Mouse (Mus musculus) liver, embryonic 14.5 days (tissue): ENCODE measurements around the gene Arpp21. TPM values are rescaled to one million over a fixed set of nuclear protein-coding genes. Genes with fewer than 3 reads are reported as not detected.
"Not testable (repeated sequence)": the region's sequence is repeated elsewhere in the genome, so short reads cannot be mapped to it uniquely, and the experiment has no call there.

Source experiments
- ATAC-seq: fragments of 200-750 bp; cut with Nextera tagmentation; 2 replicates; pipeline ENCODE4 v1.8.0; 2017; ENCODE audit warnings: moderate number of reproducible peaks, mild to moderate bottlenecking, moderate library complexity; ENCODE audit not compliant: insufficient read depth
- DNase-seq, 3 experiments: peaks; one replicate each; pipeline ENCODE4 v3.0.0-alpha.2; 2012 to 2013; ENCODE audit warnings: low read depth in 3 of 3, low spot score in 3 of 3
- H3K27ac ChIP-seq: fragments of 300-500 bp; sonication (generic); 2 replicates; pipeline ENCODE4 v1.5.1; 2014; ENCODE audit warnings: moderate library complexity, mild to moderate bottlenecking, control low read depth, inconsistent platforms
- H3K27me3 ChIP-seq: fragments of 300-500 bp; sonication (generic); 2 replicates; pipeline ENCODE4 v1.6.1; 2014; ENCODE audit warnings: mild to moderate bottlenecking, low read length, moderate library complexity; ENCODE audit not compliant: control insufficient read depth, insufficient read depth
- H3K36me3 ChIP-seq: fragments of 300-500 bp; sonication (generic); replicated peaks from 2 replicates; pipeline ENCODE4 v1.6.1; 2014; ENCODE audit warnings: low read depth; ENCODE audit not compliant: control insufficient read depth, insufficient read depth
- H3K4me1 ChIP-seq, 2 experiments: fragments of 200-500 bp in 1 of 2; fragments of 300-500 bp in 1 of 2; sonication (generic) in 1 of 2; replicated peaks; 2 replicates each; pipeline ENCODE4 v1.6.1; 2012 to 2014; ENCODE audit warnings: antibody characterized with exemption in 1 of 2, inconsistent platforms in 1 of 2, low read length in 1 of 2; ENCODE audit not compliant: control insufficient read depth in 2 of 2, insufficient read depth in 2 of 2
- H3K4me2 ChIP-seq: fragments of 300-500 bp; sonication (generic); 2 replicates; pipeline ENCODE4 v1.6.1; 2014; ENCODE audit warnings: low read depth, mild to moderate bottlenecking, control low read depth, moderate library complexity
- H3K4me3 ChIP-seq, 2 experiments: fragments of 200-500 bp in 1 of 2; fragments of 300-500 bp in 1 of 2; sonication (generic) in 1 of 2; 2 replicates each; pipeline ENCODE4 v1.5.1; 2012 to 2014; ENCODE audit warnings: low read depth in 2 of 2, low read length in 2 of 2, mild to moderate bottlenecking in 2 of 2, control low read depth in 1 of 2, inconsistent platforms in 1 of 2, moderate library complexity in 1 of 2; ENCODE audit not compliant: insufficient read depth in 1 of 2
- H3K9ac ChIP-seq: fragments of 300-500 bp; sonication (generic); replicated peaks from 2 replicates; pipeline ENCODE4 v1.6.1; 2014; ENCODE audit warnings: mild to moderate bottlenecking, control low read depth, moderate library complexity
- H3K9me3 ChIP-seq: fragments of 300-500 bp; sonication (generic); 2 replicates; pipeline ENCODE4 v1.6.1; 2016; ENCODE audit warnings: low read length, mixed read lengths; ENCODE audit not compliant: control insufficient read depth
- CTCF ChIP-seq: IDR thresholded peaks from 2 replicates; pipeline ENCODE4 v1.5.1; 2016; ENCODE audit warnings: antibody characterized with exemption, low read depth, control low read depth
- EP300 ChIP-seq: IDR thresholded peaks from 2 replicates; pipeline ENCODE4 v1.6.1; 2016; ENCODE audit warnings: antibody characterized with exemption, low read depth
- WGBS: fragments of 180-500 bp; shearing (Covaris S2); extraction: QIAGEN DNeasy Blood & Tissue Kit; methylation state at CpG from one replicate; pipeline ENCODE4 v1.1.7; 2014; ENCODE audit not compliant: insufficient replicate concordance; 5-methylcytosine and 5-hydroxymethylcytosine counted together
- microRNA-seq: library from miRNA; unstranded; fragments of <30 nt; microRNA quantifications from one replicate; pipeline ENCODE4, GENCODE M21; 2016
- polyA plus RNA-seq, 2 experiments: library from polyadenylated mRNA; depleted of rRNA in 1 of 2; stranded (reverse) in 1 of 2; unstranded in 1 of 2; fragments of >200 nt; fragmentation: Nextera tagmentation in 1 of 2; extraction: Ambion mirVana in 1 of 2; gene quantifications; 2 replicates each; pipeline versions ENCODE4 v1.2.1 to v1.2.3; 2012 to 2014

Gene Arpp21
- polyA plus RNA-seq, 2 experiments: 0.36 to 0.42 TPM

- Histone ChIP-seq H3K27me3 (no peaks in the 10 kb centered on the region), H3K4me1 (no peaks in the 10 kb centered on the region), H3K4me3 (no peak overlapping the region), H3K9me3 (no peaks in the 10 kb centered on the region), H3K27ac (no peak overlapping the region), H3K9ac (no peak overlapping the region), H3K36me3 (no peaks in the 10 kb centered on the region), H3K4me2 (no peak overlapping the region)
- TF ChIP-seq CTCF: no peak
- TF ChIP-seq EP300: no peak
- ATAC-seq: no peak
- WGBS: 67% methylated on average over 9 of the region's 9 CpGs
- DNase-seq: no peak
These were observed 198.0 kb downstream of the Arpp21 start for GRCm38 (mm10) chr9:112037732-112038131.

DNA sequence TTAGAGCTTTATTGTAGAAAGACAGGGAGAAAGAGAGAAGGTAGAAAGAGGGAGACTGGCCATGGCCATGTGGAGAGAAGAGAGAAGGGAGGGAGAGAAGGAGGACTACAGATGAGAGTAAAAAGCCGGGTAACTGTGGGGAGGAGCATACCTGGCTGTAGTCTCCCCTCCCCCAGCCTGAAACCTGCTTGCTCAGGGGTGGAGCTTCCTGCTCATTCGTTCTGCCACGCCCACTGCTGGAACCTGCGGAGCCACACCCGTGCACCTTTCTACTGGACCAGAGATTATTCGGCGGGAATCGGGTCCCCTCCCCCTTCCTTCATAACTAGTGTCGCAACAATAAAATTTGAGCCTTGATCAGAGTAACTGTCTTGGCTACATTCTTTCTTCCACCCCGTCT is 201.9 kb downstream of the Arpp21 start:
- not testable (repeated sequence) for H3K4me3 ChIP-seq, H3K4me2 ChIP-seq, H3K27ac ChIP-seq, H3K36me3 ChIP-seq, H3K4me1 ChIP-seq, ATAC-seq, H3K9me3 ChIP-seq, H3K27me3 ChIP-seq, H3K9ac ChIP-seq, DNase-seq
- 15% methylated on average over 3 of the region's 10 CpGs for WGBS

DNA sequence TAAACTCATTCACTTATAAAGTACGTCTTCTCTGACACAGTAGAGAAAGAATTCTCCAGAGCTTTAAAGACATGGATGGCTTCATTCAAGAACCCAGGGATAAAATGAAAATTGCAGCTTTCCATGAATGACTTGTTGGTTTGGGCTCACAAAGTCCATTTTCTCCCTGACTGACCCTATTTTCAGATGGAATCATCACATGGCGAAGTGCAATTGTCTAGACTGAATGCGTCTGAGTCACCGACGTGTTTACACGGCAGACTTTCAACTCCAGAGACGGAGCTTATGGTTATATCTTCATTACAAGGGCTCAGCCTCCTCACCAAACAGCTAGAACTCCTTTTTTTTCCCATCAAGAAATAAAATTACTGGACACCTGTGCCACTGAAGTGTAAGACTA is 203.6 kb downstream of the Arpp21 start:
- Histone ChIP-seq H3K9me3 (no peaks in the 10 kb centered on the region), H3K27me3 (no peaks in the 10 kb centered on the region), H3K36me3 (no peaks in the 10 kb centered on the region), H3K4me3 (no peak overlapping the region), H3K9ac (no peak overlapping the region), H3K27ac (no peak overlapping the region), H3K4me1 (no peaks in the 10 kb centered on the region), H3K4me2 (no peak overlapping the region)
- 65% methylated on average over 7 of the region's 7 CpGs for WGBS
- DNase-seq (no peak), ATAC-seq (no peak)
- no peak for TF ChIP-seq CTCF
- TF ChIP-seq EP300: no peak

DNA sequence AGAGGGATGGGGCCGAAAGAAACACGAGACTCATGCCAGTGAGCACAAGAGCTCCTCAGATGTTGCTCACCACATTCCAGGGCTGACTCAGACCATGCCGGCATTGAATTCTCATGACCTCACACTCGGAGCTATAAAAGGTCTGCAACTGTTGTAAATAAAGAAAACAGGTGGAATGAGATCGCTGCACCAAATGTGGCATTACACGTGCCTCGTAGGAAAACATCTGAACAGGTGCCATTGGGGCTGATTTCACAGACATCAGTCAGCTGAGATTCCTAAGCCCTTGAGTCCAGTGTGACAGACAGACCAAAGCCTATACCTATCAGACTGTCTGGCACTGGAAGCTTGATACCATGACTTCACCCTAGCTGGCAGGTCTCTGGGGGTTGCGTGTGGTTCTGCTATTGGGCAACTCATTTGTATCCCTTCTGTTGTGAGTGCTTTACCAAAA is 212.1 kb downstream of the Arpp21 start:
- no peaks in the 10 kb centered on the region for H3K4me1 ChIP-seq
- DNase-seq (no peak), ATAC-seq (no peak)
- TF ChIP-seq CTCF (no peak), EP300 (no peak)
- no peaks in the 10 kb centered on the region for H3K27me3 ChIP-seq
- no peak overlapping the region for H3K9ac ChIP-seq
- no peaks in the 10 kb centered on the region for H3K9me3 ChIP-seq
- 70% methylated on average over 8 of the region's 8 CpGs for WGBS
- no peak overlapping the region for H3K4me3 ChIP-seq
- H3K27ac ChIP-seq: no peak overlapping the region
- no peaks in the 10 kb centered on the region for H3K36me3 ChIP-seq
- H3K4me2 ChIP-seq: no peak overlapping the region

DNA sequence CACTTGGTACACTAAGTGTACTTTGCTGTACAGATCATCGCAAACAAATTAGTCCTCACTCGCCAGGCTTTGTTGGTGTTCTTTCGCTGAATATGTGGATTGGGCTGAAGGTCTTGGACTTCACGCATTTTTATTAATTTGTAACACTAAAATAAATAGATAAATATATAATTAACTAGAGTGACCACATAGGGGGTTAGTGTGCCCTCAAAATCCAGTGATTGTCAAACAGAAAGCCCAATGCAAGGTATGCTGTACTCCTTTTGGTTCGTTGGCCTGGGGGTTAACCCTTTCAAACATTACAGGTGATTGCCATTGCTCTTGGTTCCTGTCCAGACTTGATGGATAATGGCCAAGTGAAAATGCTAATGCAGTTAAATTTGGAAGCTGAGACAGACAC is 212.6 kb downstream of the Arpp21 start:
- Histone ChIP-seq H3K27ac (no peak overlapping the region), H3K4me2 (no peak overlapping the region), H3K4me1 (no peaks in the 10 kb centered on the region), H3K9ac (no peak overlapping the region), H3K36me3 (no peaks in the 10 kb centered on the region), H3K9me3 (no peaks in the 10 kb centered on the region), H3K4me3 (no peak overlapping the region), H3K27me3 (no peaks in the 10 kb centered on the region)
- DNase-seq: no peak
- ATAC-seq: no peak
- TF ChIP-seq EP300: no peak
- no peak for TF ChIP-seq CTCF
- 78% methylated on average over 5 of the region's 5 CpGs for WGBS

Small RNA genes within 50 kb of the gene (microRNA-seq; reads per million reads assigned to microRNA genes)
- gene Mir128-2: 28.3 reads per million, percentile 33 among the genes with 10 or more reads in this experiment
